In the genomic region with DNA sequence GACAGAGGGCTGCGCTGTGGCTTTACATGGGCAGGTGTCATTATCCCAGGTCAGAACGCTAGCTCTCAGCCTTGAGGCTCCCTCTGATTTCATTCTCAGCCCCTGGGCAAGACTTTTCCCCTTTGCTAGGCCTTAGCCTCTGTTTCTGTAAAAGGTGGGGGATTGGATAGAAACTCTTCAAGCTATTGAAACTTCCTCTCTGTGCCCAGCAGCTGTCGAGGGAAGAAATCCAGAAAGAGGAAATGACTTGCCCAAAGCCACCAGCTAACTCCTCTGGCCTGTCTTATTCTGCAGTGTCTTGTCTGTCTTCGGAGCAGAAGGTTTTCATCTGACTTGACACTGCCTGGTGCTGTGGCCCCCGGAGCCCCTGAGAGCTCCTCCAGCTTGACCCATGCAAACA, we compare ENCODE assay signal across 14 mouse cellular contexts. TPM values are rescaled to one million over a fixed set of nuclear protein-coding genes. Genes with fewer than 3 reads are reported as not detected.
DNase-seq lines count a peak whose midpoint lies in the region; ATAC-seq and TF ChIP-seq lines count a peak whose summit lies in the region.
"Had no signal": no experiment of that assay in that cellular context is flagged by ENCODE, and none has a peak within 500 bp of the region (broad histone marks: within the 10 kb centered on the region; RNA-seq: fewer than 3 reads in every experiment).

No protein-coding gene starts in this region.

- no peak for ATAC-seq in kidney, embryonic 15.5 days (replicated peaks; ENCODE audit: low FRiP score)
- ATAC-seq in lung, postnatal 0 days = no peak
- ATAC-seq: Patski had no signal

- TF ChIP-seq CTCF in bone marrow, adult 2 months (IDR thresholded peaks at IDR 0.05; ENCODE audit: control insufficient read depth, insufficient read depth, low read length) = no peak
- TF ChIP-seq CTCF in lung, postnatal 0 days (IDR thresholded peaks at IDR 0.05) = no peak

- no peak overlapping the region for H3K4me3 ChIP-seq in kidney, embryonic 15.5 days (replicated peaks)
- peak overlapping the region; percentile 16 for H3K4me3 ChIP-seq in bone marrow, adult 2 months (replicated peaks; ENCODE audit: control insufficient read depth, low read depth, low read length)
- H3K4me3 ChIP-seq in lung, postnatal 0 days (ENCODE audit: low read depth, low read length) = no peak overlapping the region

- no peaks in the 10 kb centered on the region for H3K9me3 ChIP-seq in kidney, embryonic 15.5 days (replicated peaks)
- no peaks in the 10 kb centered on the region for H3K9me3 ChIP-seq in lung, postnatal 0 days (ENCODE audit: low read length)
- H3K9me3 ChIP-seq: forebrain, embryonic 12.5 days; heart, embryonic 15.5 days; neural tube, embryonic 13.5 days had no signal

- WGBS in kidney, embryonic 15.5 days = 62% methylated on average over 5 of the region's 5 CpGs
- 12% methylated on average over 5 of the region's 5 CpGs for WGBS in bone marrow, adult 2 months
- 67% methylated on average over 5 of the region's 5 CpGs for whole genome bisulfite sequencing in lung, postnatal 0 days

- H3K9ac ChIP-seq in kidney, embryonic 15.5 days = no peak overlapping the region
- no peak overlapping the region for H3K9ac ChIP-seq in lung, postnatal 0 days (replicated peaks; ENCODE audit: low read depth)

- no peak for TF ChIP-seq EP300 in lung, postnatal 0 days (IDR thresholded peaks at IDR 0.05)

- no peak for DNase-seq in kidney, postnatal 25 days
- DNase-seq in B cell, adult 2 months = peak; percentile 42 to 45
- peak; percentile 31 for DNase-seq in lung, postnatal 0 days (ENCODE audit: low spot score)
- DNase-seq in left cerebral cortex, adult 18-20 months (ENCODE audit: low spot score in 2 of 2) = no peak
- DNase-seq in cerebellum, postnatal 10 days = no peak
- no peak for DNase-seq in frontal cortex, adult 2 months (ENCODE audit: extremely low spot score in 1 of 2, low spot score in 1 of 2)

- H3K27me3 ChIP-seq in kidney, embryonic 15.5 days = no peaks in the 10 kb centered on the region
- H3K27me3 ChIP-seq in lung, postnatal 0 days (replicated peaks; ENCODE audit: insufficient read depth, low read length) = no peaks in the 10 kb centered on the region
- H3K27me3 ChIP-seq: heart, embryonic 15.5 days; Patski had no signal

- 0 out of 2 replicates have a peak overlapping the region, but pooled peaks have one; percentile 64 for H3K4me2 ChIP-seq in kidney, embryonic 15.5 days
- H3K4me2 ChIP-seq in lung, postnatal 0 days (replicated peaks; ENCODE audit: low read depth, low read length) = no peak overlapping the region

- no peak for TF ChIP-seq POLR2A in bone marrow, adult 2 months (IDR thresholded peaks at IDR 0.05; ENCODE audit: borderline replicate concordance, control insufficient read depth, low read depth, low read length)

- 0 out of 2 replicates have a peak overlapping the region, but pooled peaks have one; percentile 82 for H3K27ac ChIP-seq in kidney, embryonic 15.5 days
- H3K27ac ChIP-seq in bone marrow, adult 2 months (ENCODE audit: control insufficient read depth, insufficient read depth, low read depth, low read length, poor library complexity) = peak overlapping the region; percentile 59
- H3K27ac ChIP-seq in lung, postnatal 0 days (ENCODE audit: low read length) = no peak overlapping the region
- H3K27ac ChIP-seq: forebrain, embryonic 12.5 days; kidney, postnatal 0 days; neural tube, embryonic 13.5 days had no signal

- H3K4me1 ChIP-seq in kidney, embryonic 15.5 days = peaks cover 28% of the 10 kb centered on the region
- peaks cover 6% of the 10 kb centered on the region for H3K4me1 ChIP-seq in bone marrow, adult 2 months (ENCODE audit: control insufficient read depth, insufficient read depth, low read length)
- peaks cover 4% of the 10 kb centered on the region; the same call in 1 of the 2 replicates for H3K4me1 ChIP-seq in lung, postnatal 0 days (ENCODE audit: insufficient read depth, low read depth, low read length)

- H3K36me3 ChIP-seq in kidney, embryonic 15.5 days = no peaks in the 10 kb centered on the region
- H3K36me3 ChIP-seq in lung, postnatal 0 days (ENCODE audit: insufficient read depth, low read length) = no peaks in the 10 kb centered on the region
- H3K36me3 ChIP-seq: forebrain, embryonic 12.5 days; heart, embryonic 15.5 days; neural tube, embryonic 13.5 days had no signal

RNA-seq across cellular contexts. Expression of a gene that starts 1.0 kb away (rescaled TPM):
- 2.7 and 3.0 TPM in 2 replicates for polyA plus RNA-seq in kidney, embryonic 15.5 days (2015; fragmentation: Nextera tagmentation; extraction: Ambion mirVana)
- 2.5 TPM in 1 of 2 replicates, not detected in the other for polyA plus RNA-seq in bone marrow, adult 2 months (2011; ENCODE audit: insufficient read depth, insufficient read length, low replicate concordance, missing spikeins)
- polyA plus RNA-seq in lung, postnatal 0 days (2015; fragmentation: Nextera tagmentation; extraction: Ambion mirVana) = 21.2 and 26.3 TPM in 2 replicates
- under 1 TPM in 1 of 2 experiments, not detected in 1; 0.61 TPM for total RNA-seq in left cerebral cortex, adult 18-20 months (2021)
- 0.36 and 0.57 TPM in 2 replicates for polyA plus RNA-seq in frontal cortex, adult 2 months (2012; rRNA removed)
- polyA plus RNA-seq: small intestine, adult 2 months had no signal

RNA-seq across cellular contexts. Expression of a gene that starts 1.4 kb away (rescaled TPM):
- polyA plus RNA-seq in kidney, embryonic 15.5 days (2015; fragmentation: Nextera tagmentation; extraction: Ambion mirVana) = 0.99 and 1.0 TPM in 2 replicates
- 1.7 TPM in 1 of 2 replicates, not detected in the other for polyA plus RNA-seq in bone marrow, adult 2 months (2011; ENCODE audit: insufficient read depth, insufficient read length, low replicate concordance, missing spikeins)
- polyA plus RNA-seq in lung, postnatal 0 days (2015; fragmentation: Nextera tagmentation; extraction: Ambion mirVana) = 8.7 and 10.9 TPM in 2 replicates
- total RNA-seq in left cerebral cortex, adult 18-20 months (2021) = 1 to 10 TPM; 1.1 to 1.5 TPM
- 1.8 and 1.9 TPM in 2 replicates for polyA plus RNA-seq in frontal cortex, adult 2 months (2012; rRNA removed)

RNA-seq across cellular contexts. Expression of a gene that starts 57.5 kb away (rescaled TPM):
- 18.4 and 22.9 TPM in 2 replicates for polyA plus RNA-seq in kidney, embryonic 15.5 days (2015; fragmentation: Nextera tagmentation; extraction: Ambion mirVana)
- 9.4 and 12.5 TPM in 2 replicates for polyA plus RNA-seq in bone marrow, adult 2 months (2011; ENCODE audit: insufficient read depth, insufficient read length, low replicate concordance, missing spikeins)
- polyA plus RNA-seq in lung, postnatal 0 days (2015; fragmentation: Nextera tagmentation; extraction: Ambion mirVana) = 7.3 and 8.7 TPM in 2 replicates
- total RNA-seq in left cerebral cortex, adult 18-20 months (2021) = 10 to 100 TPM; 54.4 to 58.4 TPM
- 31.0 and 33.7 TPM in 2 replicates for polyA plus RNA-seq in frontal cortex, adult 2 months (2012; rRNA removed)

Comparison
In these comparisons a context has a peak if more than half of its experiments do, and no peak if none do; other contexts are left out.
1. DNase-seq: peak in B cell, adult 2 months (2 of 2) and lung, postnatal 0 days (single experiment); none in kidney, postnatal 25 days (0 of 2), left cerebral cortex, adult 18-20 months (0 of 2), cerebellum, postnatal 10 days (0 of 2) and frontal cortex, adult 2 months (0 of 2).